Mouse (Mus musculus) forebrain, embryonic 10.5 days (tissue): Measurements from ENCODE around the gene Gck. TPM values are rescaled to one million over a fixed set of nuclear protein-coding genes. Genes with fewer than 3 reads are reported as not detected.

Experiments
- DNase-seq: peaks from one replicate; pipeline ENCODE4 v3.0.0-alpha.2; 2017; ENCODE audit warnings: low spot score; ENCODE audit errors: extremely low spot score
- H3K27ac ChIP-seq: fragments of 300-500 bp; sonication (generic); 2 replicates; pipeline ENCODE4 v1.5.1; 2016; ENCODE audit warnings: mild to moderate bottlenecking
- H3K27me3 ChIP-seq: fragments of 300-500 bp; sonication (generic); 2 replicates; pipeline ENCODE4 v1.6.1; 2016; ENCODE audit warnings: mild to moderate bottlenecking; ENCODE audit not compliant: poor library complexity, severe bottlenecking
- H3K36me3 ChIP-seq: fragments of 300-500 bp; sonication (generic); replicated peaks from 2 replicates; pipeline ENCODE4 v1.6.1; 2016; ENCODE audit warnings: mild to moderate bottlenecking, moderate library complexity
- H3K4me1 ChIP-seq: fragments of 300-500 bp; sonication (generic); 2 replicates; pipeline ENCODE4 v1.6.1; 2016
- H3K4me3 ChIP-seq: fragments of 300-500 bp; sonication (generic); 2 replicates; pipeline ENCODE4 v1.5.1; 2016; ENCODE audit warnings: mild to moderate bottlenecking, moderate library complexity
- H3K9me3 ChIP-seq: fragments of 300-500 bp; sonication (generic); 2 replicates; pipeline ENCODE4 v1.6.1; 2016; ENCODE audit warnings: mild to moderate bottlenecking, moderate library complexity
- whole genome bisulfite sequencing: fragments of 180-500 bp; shearing (Covaris S2); methylation state at CpG from one replicate; pipeline ENCODE4 v1.1.7; 2016; 5-methylcytosine and 5-hydroxymethylcytosine counted together
- polyA plus RNA-seq: library from polyadenylated mRNA; unstranded; fragments of >200 nt; fragmentation: Nextera tagmentation; extraction: Ambion mirVana; gene quantifications from 2 replicates; pipeline ENCODE4 v1.2.1, GENCODE M21; 2016

The Gck gene
- polyA plus RNA-seq, 1 experiment from 2014 or later, result 2.5 TPM

DNA sequence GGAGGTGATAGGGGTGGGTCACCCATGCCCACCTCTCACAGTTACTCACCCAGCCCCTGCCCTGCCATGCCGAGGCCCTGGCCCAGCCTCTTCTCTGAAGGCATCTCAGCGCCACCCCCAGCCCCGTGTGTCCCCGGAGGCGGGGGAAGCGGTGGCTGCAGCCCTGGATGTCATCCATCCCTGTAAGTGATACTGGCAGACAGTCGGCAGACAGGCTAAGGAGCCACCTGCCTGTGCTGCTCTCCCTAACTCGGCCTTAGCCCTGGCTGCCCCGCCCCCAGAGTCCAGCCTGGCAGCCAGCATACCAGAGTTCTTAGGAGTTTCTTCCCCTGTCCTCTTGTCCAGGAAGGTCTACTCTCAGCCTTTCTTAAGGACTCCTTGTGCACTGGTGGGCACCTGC, 26.2 kb upstream of the Gck start:
- Histone ChIP-seq H3K27me3 (no peaks in the 10 kb centered on the region), H3K4me1 (peaks cover 49% of the 10 kb centered on the region), H3K4me3 (no peak overlapping the region), H3K9me3 (no peaks in the 10 kb centered on the region), H3K27ac (no peak overlapping the region), H3K36me3 (peaks cover 7% of the 10 kb centered on the region)
- no peak for DNase-seq
- 30% methylated on average over 9 of the region's 9 CpGs for WGBS

DNA sequence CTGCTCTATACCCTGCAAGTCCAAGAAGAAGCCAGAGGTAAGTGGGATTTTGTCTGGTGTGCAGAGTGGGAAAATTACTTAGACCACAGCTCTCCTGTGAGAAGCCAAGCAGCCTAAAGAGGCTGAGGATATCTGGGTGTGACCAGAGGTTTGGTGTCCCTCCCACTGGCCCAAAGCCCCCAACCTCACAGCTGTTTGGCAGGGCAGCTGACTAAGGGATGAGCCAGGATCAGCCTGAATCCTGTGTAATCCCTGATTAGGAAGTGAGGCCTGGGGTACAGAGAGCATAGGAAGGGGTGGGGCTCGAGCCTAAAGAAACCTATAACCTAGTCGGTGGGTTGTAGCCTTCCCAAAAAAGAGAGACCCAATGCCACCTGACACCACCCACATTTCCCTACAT, 25.2 kb upstream of the Gck start:
- H3K9me3 ChIP-seq, result no peaks in the 10 kb centered on the region
- H3K4me3 ChIP-seq, result no peak overlapping the region
- peaks cover 17% of the 10 kb centered on the region for H3K36me3 ChIP-seq
- H3K27ac ChIP-seq, result no peak overlapping the region
- no peaks in the 10 kb centered on the region for H3K27me3 ChIP-seq
- peaks cover 45% of the 10 kb centered on the region for H3K4me1 ChIP-seq
- 57% methylated on average over 2 of the region's 2 CpGs for WGBS
- no peak for DNase-seq

DNA sequence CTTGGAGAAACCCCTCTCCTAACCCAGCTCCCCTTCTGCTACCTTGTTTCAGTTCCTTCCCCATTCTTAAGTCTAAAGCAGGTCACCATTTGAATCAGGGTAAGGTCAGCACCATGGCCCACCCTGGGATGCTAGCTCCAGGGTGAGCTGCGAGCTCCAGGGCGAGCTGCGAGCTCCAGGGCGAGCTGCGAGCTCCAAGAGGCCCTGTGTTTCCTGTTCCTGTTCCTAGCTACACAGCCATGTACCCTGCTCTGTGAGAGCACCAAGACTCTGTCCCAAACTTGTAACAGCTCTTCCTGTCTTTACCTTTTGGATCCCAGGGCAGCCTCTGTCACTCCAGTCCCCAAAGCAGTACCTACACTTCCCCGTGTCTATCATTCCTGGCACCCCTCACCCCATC, 24.2 kb upstream of the Gck start:
- H3K9me3 ChIP-seq, result no peaks in the 10 kb centered on the region
- H3K27ac ChIP-seq, result 0 out of 2 replicates have a peak overlapping the region, but pooled peaks have one; percentile 12
- no peaks in the 10 kb centered on the region for H3K27me3 ChIP-seq
- WGBS, result 79% methylated on average over 6 of the region's 6 CpGs
- H3K36me3 ChIP-seq, result peaks cover 26% of the 10 kb centered on the region
- peaks cover 45% of the 10 kb centered on the region for H3K4me1 ChIP-seq
- H3K4me3 ChIP-seq, result no peak overlapping the region
- DNase-seq, result no peak

DNA sequence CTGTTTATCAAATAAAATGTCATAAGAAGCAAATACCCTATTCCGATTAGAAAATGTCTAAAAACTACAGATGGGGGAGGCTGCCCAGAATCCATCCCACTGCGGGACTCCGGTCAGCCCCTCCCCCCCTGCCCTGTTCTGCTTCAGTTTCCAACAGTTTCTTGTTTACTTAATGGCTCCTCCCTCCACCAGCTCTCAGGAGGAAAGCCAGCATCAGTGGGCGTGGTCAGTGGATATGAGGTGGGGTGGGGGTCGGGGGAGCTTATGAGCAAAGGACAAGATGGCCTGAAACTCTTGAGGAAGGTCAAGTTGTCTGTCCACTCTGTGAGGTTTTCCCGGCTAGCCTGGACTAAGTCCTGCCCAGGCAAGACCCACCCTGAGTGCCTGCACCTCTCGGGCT, 23.3 kb upstream of the Gck start:
- no peak for DNase-seq
- no peaks in the 10 kb centered on the region for H3K9me3 ChIP-seq
- H3K27me3 ChIP-seq, result no peaks in the 10 kb centered on the region
- 49% methylated on average over 7 of the region's 7 CpGs for WGBS
- no peak overlapping the region for H3K4me3 ChIP-seq
- 0 out of 2 replicates have a peak overlapping the region, but pooled peaks have one; percentile 12 for H3K27ac ChIP-seq
- H3K36me3 ChIP-seq, result peaks cover 35% of the 10 kb centered on the region
- peaks cover 50% of the 10 kb centered on the region for H3K4me1 ChIP-seq

DNA sequence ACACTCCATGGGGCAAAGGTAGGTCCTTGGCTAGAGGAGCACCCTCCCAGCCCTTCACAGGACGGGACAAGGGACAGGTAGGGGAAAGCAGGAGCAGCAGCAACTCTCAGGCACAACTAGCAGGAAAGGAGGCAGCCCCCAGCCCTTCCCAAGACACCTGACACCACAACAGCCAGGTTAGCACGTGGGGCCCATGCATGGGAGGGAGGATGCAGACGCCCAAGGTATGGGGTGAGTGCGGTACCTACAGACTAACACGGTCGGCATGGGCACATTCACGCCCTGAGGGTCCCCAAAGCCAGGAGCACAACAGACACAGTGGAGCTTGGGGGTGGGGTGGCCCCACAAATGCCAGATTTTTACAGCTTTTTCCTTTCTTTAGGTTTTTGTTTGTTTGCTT, 21.3 kb upstream of the Gck start:
- H3K27me3 ChIP-seq, result no peaks in the 10 kb centered on the region
- no peak overlapping the region for H3K27ac ChIP-seq
- H3K4me1 ChIP-seq, result peaks cover 51% of the 10 kb centered on the region
- no peaks in the 10 kb centered on the region for H3K9me3 ChIP-seq
- peaks cover 55% of the 10 kb centered on the region for H3K36me3 ChIP-seq
- no peak overlapping the region for H3K4me3 ChIP-seq
- WGBS, result 52% methylated on average over 7 of the region's 7 CpGs
- DNase-seq, result no peak

DNA sequence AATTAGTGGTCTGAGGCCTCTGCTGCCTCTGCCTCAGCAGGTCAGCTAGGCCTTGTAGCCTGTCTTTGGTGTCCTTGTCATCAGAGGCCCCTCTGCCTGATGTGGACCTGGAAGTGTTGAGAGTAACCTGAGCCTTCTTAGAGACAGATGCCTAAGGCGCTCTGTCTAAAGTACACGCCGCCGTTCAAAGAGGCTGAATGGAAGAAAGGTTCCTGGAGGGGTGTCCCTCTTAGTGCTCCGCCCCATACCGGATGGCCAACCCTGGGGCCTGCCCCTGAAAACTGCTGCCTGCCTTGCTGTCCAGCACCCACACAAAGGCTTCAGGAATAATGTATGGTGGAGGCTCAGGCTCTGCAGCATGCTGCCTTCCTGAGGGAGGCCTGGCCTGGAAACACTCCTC, 18.3 kb upstream of the Gck start:
- Histone ChIP-seq H3K4me3 (no peak overlapping the region), H3K9me3 (no peaks in the 10 kb centered on the region), H3K27me3 (no peaks in the 10 kb centered on the region), H3K27ac (no peak overlapping the region), H3K4me1 (peaks cover 38% of the 10 kb centered on the region), H3K36me3 (peaks cover 84% of the 10 kb centered on the region)
- WGBS, result 58% methylated on average over 6 of the region's 6 CpGs
- no peak for DNase-seq

DNA sequence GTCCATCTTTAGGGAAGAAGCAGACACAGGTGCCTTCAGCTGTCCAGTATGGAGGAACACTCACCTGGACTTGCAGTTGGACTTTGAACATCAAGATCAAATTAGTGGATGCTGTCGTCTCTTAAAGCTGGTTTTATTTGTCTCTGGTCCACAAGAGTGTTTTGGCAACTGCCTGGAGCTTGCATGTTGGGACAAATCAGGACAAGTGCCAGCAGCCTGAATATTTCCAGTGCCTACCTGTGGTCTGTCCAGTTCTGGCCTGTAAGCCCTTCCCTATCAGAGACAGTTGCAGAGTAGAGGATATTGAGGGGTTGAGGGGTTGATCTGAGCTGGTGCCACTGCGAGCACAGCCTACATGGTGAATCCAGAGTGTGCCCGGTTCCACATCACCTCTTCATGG, 16.9 kb upstream of the Gck start:
- DNase-seq, result no peak
- H3K4me1 ChIP-seq, result peaks cover 24% of the 10 kb centered on the region; the same call in 1 of the 2 replicates
- no peaks in the 10 kb centered on the region for H3K9me3 ChIP-seq

DNA sequence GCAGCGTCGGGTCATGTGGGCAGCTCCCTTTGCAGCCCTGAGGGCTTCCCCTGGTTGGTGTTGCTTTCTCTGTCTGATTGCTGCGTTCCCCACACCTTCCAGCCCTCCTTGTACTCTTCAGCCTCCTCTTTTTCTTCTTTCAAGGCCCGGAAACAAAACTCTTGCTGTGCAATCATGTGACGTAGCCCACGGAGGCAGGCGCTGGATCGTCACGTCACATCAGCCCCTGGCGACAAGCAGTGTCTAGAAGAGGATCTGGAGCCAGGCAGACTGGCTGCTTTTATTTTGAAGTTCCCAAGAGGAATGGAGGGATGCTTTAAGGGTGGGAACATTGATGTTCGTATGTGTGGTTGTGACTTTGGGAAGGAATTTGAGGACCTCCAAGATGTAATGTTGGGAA, 16.0 kb upstream of the Gck start:
- peaks cover 99% of the 10 kb centered on the region for H3K36me3 ChIP-seq
- WGBS, result 90% methylated on average over 11 of the region's 11 CpGs
- peaks cover 16% of the 10 kb centered on the region; the same call in 1 of the 2 replicates for H3K4me1 ChIP-seq
- H3K27ac ChIP-seq, result no peak overlapping the region
- DNase-seq, result no peak
- H3K27me3 ChIP-seq, result no peaks in the 10 kb centered on the region
- no peaks in the 10 kb centered on the region for H3K9me3 ChIP-seq
- H3K4me3 ChIP-seq, result no peak overlapping the region

More for the DNA sequence above, 16.9 kb upstream of the Gck start:
- 89% methylated on average over 3 of the region's 3 CpGs for WGBS
- H3K36me3 ChIP-seq, result peaks cover 96% of the 10 kb centered on the region
- no peak overlapping the region for H3K4me3 ChIP-seq
- no peak overlapping the region for H3K27ac ChIP-seq
- no peaks in the 10 kb centered on the region for H3K27me3 ChIP-seq

DNA sequence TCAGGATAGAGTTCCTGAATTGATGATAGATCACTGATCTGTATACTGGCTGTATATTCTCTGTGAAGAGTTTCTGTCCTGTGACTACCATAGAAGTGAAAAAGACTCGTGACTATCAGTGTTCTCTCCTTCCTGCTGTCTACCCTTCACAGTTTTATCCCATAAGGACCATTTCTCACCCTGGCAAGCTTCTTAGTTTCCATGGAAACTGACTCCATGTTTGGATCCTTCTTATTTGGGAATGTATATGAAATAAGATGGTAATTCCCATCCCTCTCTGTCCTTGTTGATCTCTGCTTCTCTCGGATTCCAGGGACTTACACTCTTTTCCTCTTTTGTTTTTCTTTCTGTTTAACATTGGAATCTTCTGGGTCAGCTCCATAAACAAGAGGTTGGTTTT, 10.2 kb upstream of the Gck start:
- H3K36me3 ChIP-seq, result peaks cover 70% of the 10 kb centered on the region
- WGBS, result 83% methylated on average over 2 of the region's 2 CpGs
- no peak for DNase-seq

DNA sequence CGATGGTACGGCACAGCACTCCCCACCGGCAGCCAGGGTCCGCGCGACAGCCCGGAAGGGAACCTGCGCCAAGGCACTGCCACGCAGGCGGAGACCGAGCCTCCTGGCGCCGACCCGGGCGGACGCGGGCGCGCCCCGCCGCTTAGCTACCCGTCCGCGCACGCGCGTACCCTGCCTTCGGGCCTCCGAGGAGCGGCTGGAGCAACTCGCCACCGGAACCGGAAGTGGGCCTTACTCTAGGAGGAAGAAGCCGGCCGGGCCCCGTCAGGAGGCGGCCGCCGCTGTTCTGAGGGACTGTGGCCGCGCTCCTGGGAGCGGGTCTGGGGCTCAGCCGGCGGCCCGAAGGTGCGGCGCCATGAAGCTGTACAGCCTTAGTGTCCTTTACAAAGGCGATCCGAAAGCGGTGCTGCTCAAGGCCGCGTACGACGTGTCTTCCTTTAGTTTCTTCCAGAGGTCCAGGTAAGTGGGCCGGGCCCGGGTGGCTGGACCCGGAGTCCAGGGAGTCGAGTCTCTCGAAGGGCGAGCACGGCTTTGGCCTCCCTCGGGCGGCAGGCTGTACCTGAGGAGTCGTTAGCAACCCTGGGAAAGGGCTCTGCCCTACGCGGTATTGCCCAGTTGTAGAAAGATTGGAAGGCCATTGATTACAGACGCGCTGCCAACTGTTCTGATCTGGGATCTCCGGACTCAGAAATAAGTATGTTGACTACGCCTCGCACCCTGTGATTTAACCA, 5.8 kb upstream of the Gck start, which contains the start of gene Ykt6:
Gene Ykt6 (plus strand): TSS at position 148 of the 731 bp plus-strand sequence.
- H3K4me1 ChIP-seq, result peaks cover 24% of the 10 kb centered on the region
- peaks cover 27% of the 10 kb centered on the region for H3K36me3 ChIP-seq
- under 1% methylated on average over 71 of the region's 71 CpGs for WGBS
- no peaks in the 10 kb centered on the region for H3K9me3 ChIP-seq
- H3K27ac ChIP-seq, result peak within 1 kb of the TSS; percentile 90
- peak within 1 kb of the TSS; percentile 76 for H3K4me3 ChIP-seq
- DNase-seq, result peak; percentile 96
- no peaks in the 10 kb centered on the region for H3K27me3 ChIP-seq

More for the DNA sequence above, 10.2 kb upstream of the Gck start:
- Histone ChIP-seq H3K9me3 (no peaks in the 10 kb centered on the region), H3K27me3 (no peaks in the 10 kb centered on the region), H3K27ac (no peak overlapping the region), H3K4me1 (peaks cover 20% of the 10 kb centered on the region), H3K4me3 (no peak overlapping the region)

DNA sequence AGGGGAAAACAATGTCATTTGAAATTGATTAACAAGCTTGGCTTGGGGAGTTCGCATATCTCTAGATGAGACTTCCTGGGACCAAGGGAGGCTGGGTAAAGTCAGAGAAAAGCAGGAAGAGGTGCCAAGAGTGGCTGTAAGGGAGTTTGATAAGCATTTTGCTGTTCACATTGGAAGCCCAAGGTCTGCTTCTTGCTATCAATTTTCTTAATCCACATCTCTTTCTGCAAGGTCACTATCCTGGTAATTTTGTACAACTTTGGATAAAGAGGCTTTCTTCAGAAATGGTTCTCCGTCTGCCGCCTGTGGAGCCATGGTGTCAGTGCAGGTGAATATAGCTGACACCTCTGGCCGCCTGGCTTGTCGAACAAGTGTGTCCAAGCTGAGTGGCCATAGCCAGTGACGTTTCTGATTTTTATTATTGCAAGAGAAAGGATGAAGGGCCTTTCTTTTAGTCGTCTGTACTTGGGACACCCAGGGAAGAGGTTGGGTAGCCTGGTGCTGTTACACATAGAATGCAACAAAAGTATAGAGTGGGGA, 5.2 kb upstream of the Gck start:
- Histone ChIP-seq H3K27ac (peak overlapping the region; percentile 90), H3K36me3 (peaks cover 20% of the 10 kb centered on the region), H3K27me3 (no peaks in the 10 kb centered on the region), H3K4me3 (peak overlapping the region; percentile 76), H3K4me1 (peaks cover 27% of the 10 kb centered on the region), H3K9me3 (no peaks in the 10 kb centered on the region)
- WGBS, result 11% methylated on average over 7 of the region's 7 CpGs
- DNase-seq, result no peak

DNA sequence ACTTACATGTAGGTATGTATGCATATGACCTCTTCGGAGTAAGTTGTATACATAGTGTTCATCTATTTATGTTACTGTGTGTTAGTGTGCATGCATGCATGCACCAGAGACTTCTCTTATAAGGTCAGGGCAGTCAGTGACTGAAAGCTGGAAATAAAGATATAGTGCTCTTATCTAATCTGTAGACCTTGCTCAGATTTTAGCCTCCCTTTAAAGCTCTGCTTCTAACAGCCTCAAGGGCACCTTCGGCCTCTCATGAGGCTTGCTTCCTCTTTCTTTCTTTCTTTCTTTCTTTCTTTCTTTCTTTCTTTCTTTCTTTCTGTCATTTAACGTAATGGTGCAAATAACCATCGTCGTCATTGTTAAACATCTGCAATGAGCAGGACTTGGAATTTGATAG, 4.6 kb upstream of the Gck start:
- H3K36me3 ChIP-seq, result peaks cover 14% of the 10 kb centered on the region
- no peaks in the 10 kb centered on the region for H3K9me3 ChIP-seq
- 78% methylated on average over 5 of the region's 5 CpGs for WGBS
- no peaks in the 10 kb centered on the region for H3K27me3 ChIP-seq
- peaks cover 33% of the 10 kb centered on the region for H3K4me1 ChIP-seq
- no peak overlapping the region for H3K27ac ChIP-seq
- DNase-seq, result no peak
- H3K4me3 ChIP-seq, result no peak overlapping the region

DNA sequence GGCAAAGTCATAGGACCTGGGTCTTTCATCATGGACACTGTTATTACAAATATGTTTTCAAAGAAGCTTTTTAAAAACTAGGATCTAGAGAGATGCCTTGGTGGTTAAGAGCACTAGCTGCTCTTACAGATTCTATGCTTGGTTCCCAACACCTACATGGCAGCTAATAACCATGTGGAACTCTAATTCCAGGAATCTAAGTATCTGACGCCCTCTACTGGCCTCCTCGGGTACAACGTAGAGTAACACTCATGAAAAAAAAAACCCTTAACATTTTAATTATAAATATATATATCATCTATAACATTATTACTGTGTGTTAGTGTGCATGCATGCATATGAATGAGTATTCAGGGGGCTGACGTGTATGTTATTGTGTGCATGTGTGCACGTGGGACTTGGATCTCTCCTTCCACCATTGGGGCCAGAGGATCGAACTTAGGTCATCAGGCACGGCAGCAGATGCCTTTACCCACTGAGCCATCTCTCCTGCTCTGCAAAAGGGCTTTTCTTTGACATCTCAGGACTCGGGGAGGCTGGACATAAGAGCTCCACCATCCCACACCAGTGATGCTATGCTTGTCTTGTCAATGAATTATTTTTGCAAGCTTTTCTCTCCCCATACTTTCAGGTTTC, 3.4 kb upstream of the Gck start:
- Histone ChIP-seq H3K4me1 (peaks cover 45% of the 10 kb centered on the region), H3K9me3 (no peaks in the 10 kb centered on the region), H3K27me3 (no peaks in the 10 kb centered on the region), H3K36me3 (peaks cover 6% of the 10 kb centered on the region), H3K27ac (no peak overlapping the region), H3K4me3 (no peak overlapping the region)
- 31% methylated on average over 8 of the region's 8 CpGs for WGBS
- no peak for DNase-seq
